Mouse (Mus musculus) hindbrain, postnatal 0 days (tissue): ENCODE measurements around the gene Col12a1. TPM values are rescaled to one million over a fixed set of nuclear protein-coding genes. Genes with fewer than 3 reads are reported as not detected.

Experiments
- ATAC-seq: fragments of 200-750 bp; cut with Nextera tagmentation; 2 replicates; pipeline ENCODE4 v1.8.0; 2017; ENCODE audit warnings: mild to moderate bottlenecking, moderate TSS enrichment, moderate library complexity
- DNase-seq: peaks from one replicate; pipeline ENCODE4 v3.0.0-alpha.2; 2015; ENCODE audit warnings: low spot score
- H3K27ac ChIP-seq: fragments of 300-500 bp; sonication (generic); 2 replicates; pipeline ENCODE4 v1.5.1; 2014; ENCODE audit warnings: mild to moderate bottlenecking
- H3K27me3 ChIP-seq: fragments of 300-500 bp; sonication (generic); 2 replicates; pipeline ENCODE4 v1.6.1; 2014; ENCODE audit warnings: low read length, mixed read lengths; ENCODE audit not compliant: insufficient read depth
- H3K36me3 ChIP-seq: fragments of 300-500 bp; sonication (generic); 2 replicates; pipeline ENCODE4 v1.6.1; 2014; ENCODE audit warnings: low read length, mixed read lengths; ENCODE audit not compliant: insufficient read depth
- H3K4me1 ChIP-seq: fragments of 300-500 bp; sonication (generic); 2 replicates; pipeline ENCODE4 v1.6.1; 2014; ENCODE audit warnings: antibody characterized with exemption, low read length, mixed read lengths; ENCODE audit not compliant: insufficient read depth
- H3K4me2 ChIP-seq: fragments of 300-500 bp; sonication (generic); 2 replicates; pipeline ENCODE4 v1.6.1; 2014; ENCODE audit warnings: low read depth, mild to moderate bottlenecking, low read length, moderate library complexity, mixed read lengths
- H3K4me3 ChIP-seq: fragments of 300-500 bp; sonication (generic); 2 replicates; pipeline ENCODE4 v1.5.1; 2014; ENCODE audit warnings: low read length
- H3K9ac ChIP-seq: fragments of 300-500 bp; sonication (generic); replicated peaks from 2 replicates; pipeline ENCODE4 v1.6.1; 2014; ENCODE audit warnings: mild to moderate bottlenecking, low read length, moderate library complexity, mixed read lengths
- H3K9me3 ChIP-seq: fragments of 300-500 bp; sonication (generic); 2 replicates; pipeline ENCODE4 v1.6.1; 2016; ENCODE audit warnings: low read length, mixed read lengths
- CTCF ChIP-seq: IDR thresholded peaks from 2 replicates; pipeline ENCODE4 v1.5.1; 2016; ENCODE audit warnings: antibody characterized with exemption, control low read depth, low read depth
- WGBS: fragments of 180-500 bp; shearing (Covaris S2); extraction: QIAGEN DNeasy Blood & Tissue Kit; methylation state at CpG from one replicate; pipeline ENCODE4 v1.1.7; 2014; 5-methylcytosine and 5-hydroxymethylcytosine counted together
- polyA plus RNA-seq: library from polyadenylated mRNA; unstranded; fragments of >200 nt; fragmentation: Nextera tagmentation; extraction: Ambion mirVana; gene quantifications from 2 replicates; pipeline ENCODE4 v1.2.1, GENCODE M21; 2015
- total RNA-seq: library from RNA; depleted of rRNA; stranded (reverse); fragments of >200 nt; gene quantifications from 2 replicates; pipeline ENCODE4 v1.2.3, GENCODE M21; 2014

Gene Col12a1
- total and polyA plus RNA-seq, 2 experiments from 2014 or later, result 6.9 to 17.0 TPM

GRCm38 (mm10) chr9:79755311-79755710, 36.7 kb upstream of the Col12a1 start:
- Histone ChIP-seq H3K4me2 (no peak overlapping the region), H3K27ac (no peak overlapping the region), H3K27me3 (no peaks in the 10 kb centered on the region), H3K4me3 (no peak overlapping the region), H3K4me1 (peaks cover 4% of the 10 kb centered on the region; the same call in 1 of the 2 replicates), H3K36me3 (peaks cover 13% of the 10 kb centered on the region; the same call in 1 of the 2 replicates), H3K9ac (no peak overlapping the region), H3K9me3 (no peaks in the 10 kb centered on the region)
- TF ChIP-seq CTCF, result no peak
- WGBS, result 88% methylated on average over 4 of the region's 4 CpGs
- no peak for DNase-seq
- no peak for ATAC-seq

- TF ChIP-seq CTCF, result no peak
These were observed 33.2 kb upstream of the Col12a1 start for GRCm38 (mm10) chr9:79751846-79752245.

GRCm38 (mm10) chr9:79750709-79751108, 32.1 kb upstream of the Col12a1 start:
- Histone ChIP-seq H3K9me3 (no peaks in the 10 kb centered on the region), H3K4me3 (no peak overlapping the region), H3K4me1 (no peaks in the 10 kb centered on the region), H3K36me3 (peaks cover 9% of the 10 kb centered on the region; the same call in 1 of the 2 replicates), H3K27me3 (no peaks in the 10 kb centered on the region), H3K4me2 (no peak overlapping the region), H3K9ac (no peak overlapping the region), H3K27ac (no peak overlapping the region)
- no peak for ATAC-seq
- no peak for DNase-seq
- 93% methylated on average over 7 of the region's 7 CpGs for WGBS
- no peak for TF ChIP-seq CTCF

More at GRCm38 (mm10) chr9:79751846-79752245, 33.2 kb upstream of the Col12a1 start:
- WGBS, result 81% methylated on average over 8 of the region's 8 CpGs
- Histone ChIP-seq H3K27ac (no peak overlapping the region), H3K4me1 (no peaks in the 10 kb centered on the region), H3K9me3 (no peaks in the 10 kb centered on the region), H3K27me3 (no peaks in the 10 kb centered on the region), H3K9ac (no peak overlapping the region), H3K36me3 (peaks cover 13% of the 10 kb centered on the region; the same call in 1 of the 2 replicates), H3K4me3 (no peak overlapping the region), H3K4me2 (no peak overlapping the region)
- no peak for ATAC-seq
- no peak for DNase-seq

GRCm38 (mm10) chr9:79745036-79745435, 26.4 kb upstream of the Col12a1 start:
- WGBS, result 42% methylated on average over 4 of the region's 4 CpGs
- ATAC-seq, result no peak

GRCm38 (mm10) chr9:79735608-79736007, 17.0 kb upstream of the Col12a1 start:
- H3K27ac ChIP-seq, result no peak overlapping the region
- no peak overlapping the region for H3K4me2 ChIP-seq
- no peaks in the 10 kb centered on the region for H3K36me3 ChIP-seq
- WGBS, result 89% methylated on average over 6 of the region's 6 CpGs
- H3K4me3 ChIP-seq, result no peak overlapping the region
- DNase-seq, result no peak
- no peaks in the 10 kb centered on the region for H3K27me3 ChIP-seq
- H3K9me3 ChIP-seq, result no peaks in the 10 kb centered on the region
- no peak for ATAC-seq
- no peak overlapping the region for H3K9ac ChIP-seq
- no peaks in the 10 kb centered on the region for H3K4me1 ChIP-seq
- TF ChIP-seq CTCF, result no peak

More at GRCm38 (mm10) chr9:79745036-79745435, 26.4 kb upstream of the Col12a1 start:
- Histone ChIP-seq H3K4me2 (no peak overlapping the region), H3K36me3 (no peaks in the 10 kb centered on the region), H3K27me3 (no peaks in the 10 kb centered on the region), H3K4me3 (no peak overlapping the region), H3K9me3 (no peaks in the 10 kb centered on the region), H3K4me1 (no peaks in the 10 kb centered on the region), H3K27ac (no peak overlapping the region), H3K9ac (no peak overlapping the region)
- no peak for DNase-seq
- no peak for TF ChIP-seq CTCF

- Histone ChIP-seq H3K4me1 (no peaks in the 10 kb centered on the region), H3K4me3 (no peak overlapping the region), H3K27me3 (no peaks in the 10 kb centered on the region), H3K36me3 (no peaks in the 10 kb centered on the region), H3K27ac (no peak overlapping the region), H3K9me3 (no peaks in the 10 kb centered on the region), H3K9ac (no peak overlapping the region), H3K4me2 (no peak overlapping the region)
- 85% methylated on average over 5 of the region's 5 CpGs for WGBS
- TF ChIP-seq CTCF, result no peak
- ATAC-seq, result no peak
- no peak for DNase-seq
These were observed 11.7 kb upstream of the Col12a1 start for GRCm38 (mm10) chr9:79730301-79730700.

GRCm38 (mm10) chr9:79723090-79723489, 4.5 kb upstream of the Col12a1 start:
- WGBS, result 36% methylated on average over 5 of the region's 5 CpGs
- Histone ChIP-seq H3K4me2 (no peak overlapping the region), H3K27me3 (peaks cover 8% of the 10 kb centered on the region; the same call in 1 of the 2 replicates), H3K9me3 (no peaks in the 10 kb centered on the region), H3K4me3 (no peak overlapping the region), H3K9ac (no peak overlapping the region), H3K36me3 (no peaks in the 10 kb centered on the region), H3K4me1 (peaks cover 8% of the 10 kb centered on the region; the same call in 1 of the 2 replicates), H3K27ac (no peak overlapping the region)
- peak; percentile 86 for DNase-seq
- ATAC-seq, result peak; percentile 44; the same call in 1 of the 2 replicates
- peak; percentile 77 for TF ChIP-seq CTCF
